Mouse (Mus musculus): ENCODE measurements around the gene Pla2g1b.
A peak's percentile ranks its signal among the peaks of the same experiment; 100 is the strongest.

The Pla2g1b gene

GRCm38 (mm10) chr5:115447108-115447507, 19.0 kb upstream of the Pla2g1b start:
- no peak for DNase-seq

DNA sequence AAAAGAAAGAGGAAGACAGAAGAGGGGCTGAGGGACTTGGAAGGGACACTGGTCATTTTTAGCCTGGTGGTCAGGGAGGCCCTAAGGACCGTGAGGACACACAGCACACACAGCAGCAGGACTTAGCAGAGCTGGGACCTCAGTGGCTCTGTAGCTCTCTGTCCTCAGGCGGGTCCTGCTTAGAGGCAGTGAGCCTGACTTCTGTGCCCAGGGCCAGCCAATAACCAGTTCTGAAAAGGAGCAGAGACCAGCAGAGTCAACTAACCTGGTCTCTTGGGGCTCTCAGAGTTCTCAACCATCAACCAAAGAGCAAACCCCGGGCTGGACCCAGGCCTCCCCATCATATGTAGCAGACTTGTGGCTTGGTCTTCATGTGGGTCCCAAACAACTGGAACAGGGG, 16.8 kb upstream of the Pla2g1b start:
- DNase-seq: no peak

DNA sequence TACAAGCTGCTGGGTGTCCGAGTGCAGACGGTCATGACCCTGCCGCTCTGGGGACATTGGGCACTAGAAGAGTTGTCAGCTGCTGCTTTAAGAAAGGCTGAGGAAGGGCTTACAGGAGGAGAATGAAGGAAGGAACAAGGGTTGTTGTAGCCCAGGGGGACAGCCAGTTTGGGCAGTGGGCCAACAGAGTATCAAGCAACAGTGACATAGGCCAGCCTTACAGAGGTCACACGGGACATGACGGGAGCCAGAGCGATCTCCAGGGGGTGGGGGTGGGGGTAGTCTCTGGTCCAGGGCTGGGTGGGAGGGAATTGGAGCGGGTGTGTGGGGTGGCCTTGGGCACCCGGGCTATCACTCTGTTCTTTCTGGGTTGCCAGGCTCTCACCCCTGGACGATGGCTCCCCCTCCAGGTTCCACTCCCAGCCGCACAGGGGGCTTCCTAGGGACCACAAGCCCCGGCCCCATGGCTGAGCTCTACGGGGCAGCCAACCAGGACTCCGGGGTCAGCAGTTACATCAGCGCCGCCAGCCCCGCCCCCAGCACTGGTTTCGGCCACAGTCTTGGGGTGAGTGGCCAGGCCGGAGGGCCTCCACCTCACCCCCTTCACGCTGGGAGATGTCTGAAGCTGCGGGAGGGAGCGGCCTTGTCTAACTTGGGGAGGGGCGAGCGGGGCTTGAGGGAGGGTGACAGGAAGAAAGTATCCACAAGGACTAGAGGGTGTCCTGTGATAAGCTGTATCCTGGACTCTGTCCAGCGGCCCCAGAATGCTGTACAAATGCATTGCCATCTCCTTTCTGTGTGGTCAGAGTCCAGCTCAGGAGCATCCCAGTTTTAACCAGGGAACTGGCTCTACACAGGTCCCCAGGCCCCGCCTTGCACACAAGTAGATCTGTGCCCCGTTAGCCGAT, 15.4 kb upstream of the Pla2g1b start:
- DNase-seq: no peak

- no peak for DNase-seq
Observed at GRCm38 (mm10) chr5:115454422-115455090, 11.5 kb upstream of the Pla2g1b start.

GRCm38 (mm10) chr5:115455838-115456237, 10.2 kb upstream of the Pla2g1b start:
- no peak for DNase-seq

DNA sequence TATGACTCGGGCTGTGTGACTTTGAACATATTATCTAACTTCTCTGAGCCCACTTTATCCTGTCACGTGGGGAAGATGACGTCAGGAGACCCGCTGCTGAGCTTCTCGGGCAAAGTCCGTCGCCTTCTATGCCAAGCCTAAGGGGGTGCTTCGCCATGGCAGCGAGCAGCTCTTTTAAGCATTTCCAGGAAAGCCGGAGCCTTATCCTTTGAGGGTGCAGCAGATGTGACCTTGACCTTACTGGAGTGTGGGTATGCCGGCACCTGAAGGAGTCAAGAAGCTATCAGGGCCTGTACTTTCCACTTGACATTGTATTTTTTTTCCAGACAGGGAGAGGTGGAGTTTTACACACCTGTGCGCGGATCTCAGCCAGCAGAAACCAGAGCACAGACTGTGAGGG, 7.1 kb upstream of the Pla2g1b start:
- no peak for DNase-seq

DNA sequence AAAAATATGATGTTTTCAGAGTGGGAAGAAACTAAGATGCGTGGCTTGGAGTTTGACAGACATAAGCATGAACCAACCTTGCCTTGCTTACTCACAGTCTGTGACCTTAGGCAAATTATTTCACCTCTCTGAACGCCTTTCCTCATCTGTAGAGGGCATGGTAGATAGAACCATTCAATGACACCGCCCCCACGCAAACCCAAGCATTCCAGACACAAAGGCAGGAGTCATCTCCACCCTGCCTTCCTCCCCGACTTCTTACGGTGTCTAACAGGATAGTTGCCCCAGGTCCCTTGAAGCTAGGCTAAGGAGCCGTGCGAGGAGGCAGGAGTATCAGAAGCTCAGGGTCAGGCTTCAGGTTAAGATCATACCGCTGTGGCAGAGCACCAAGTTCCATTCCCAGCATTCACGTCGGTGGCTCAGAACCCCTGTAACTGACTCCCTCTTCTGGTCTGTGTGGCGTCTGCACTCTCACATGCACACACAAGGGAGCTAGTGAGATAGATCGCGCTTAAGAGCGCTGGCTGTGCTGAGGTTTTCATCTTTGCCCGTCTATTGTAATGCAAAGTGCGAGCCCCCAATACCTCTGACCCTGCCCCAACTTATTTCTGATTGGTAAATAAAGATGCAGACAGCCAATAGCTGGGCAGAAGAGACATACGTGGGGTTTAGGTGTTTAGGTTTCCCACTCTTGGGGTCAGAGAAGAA, 1.5 kb upstream of the Pla2g1b start:
- no peak for DNase-seq

DNA sequence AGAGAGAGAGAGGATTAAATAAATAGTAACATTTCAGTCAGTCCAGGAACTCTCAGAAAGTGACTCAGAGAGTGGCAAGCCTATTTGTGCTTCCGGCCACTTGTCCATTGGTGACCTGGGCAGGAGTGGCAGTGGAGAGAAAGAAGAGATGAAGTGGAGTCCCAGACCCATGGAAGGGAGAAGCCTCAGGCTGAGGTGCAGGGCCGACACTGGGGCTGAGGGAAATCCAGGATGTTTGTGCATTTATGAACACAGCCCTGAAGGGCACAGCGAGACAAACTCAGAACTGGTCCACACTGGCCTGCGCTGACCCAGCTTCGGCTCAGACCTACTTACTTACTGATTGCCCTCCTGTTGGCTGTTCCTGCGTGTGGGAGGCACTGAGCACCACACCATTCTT, 3.7 kb downstream of the Pla2g1b start:
- DNase-seq: no peak

DNA sequence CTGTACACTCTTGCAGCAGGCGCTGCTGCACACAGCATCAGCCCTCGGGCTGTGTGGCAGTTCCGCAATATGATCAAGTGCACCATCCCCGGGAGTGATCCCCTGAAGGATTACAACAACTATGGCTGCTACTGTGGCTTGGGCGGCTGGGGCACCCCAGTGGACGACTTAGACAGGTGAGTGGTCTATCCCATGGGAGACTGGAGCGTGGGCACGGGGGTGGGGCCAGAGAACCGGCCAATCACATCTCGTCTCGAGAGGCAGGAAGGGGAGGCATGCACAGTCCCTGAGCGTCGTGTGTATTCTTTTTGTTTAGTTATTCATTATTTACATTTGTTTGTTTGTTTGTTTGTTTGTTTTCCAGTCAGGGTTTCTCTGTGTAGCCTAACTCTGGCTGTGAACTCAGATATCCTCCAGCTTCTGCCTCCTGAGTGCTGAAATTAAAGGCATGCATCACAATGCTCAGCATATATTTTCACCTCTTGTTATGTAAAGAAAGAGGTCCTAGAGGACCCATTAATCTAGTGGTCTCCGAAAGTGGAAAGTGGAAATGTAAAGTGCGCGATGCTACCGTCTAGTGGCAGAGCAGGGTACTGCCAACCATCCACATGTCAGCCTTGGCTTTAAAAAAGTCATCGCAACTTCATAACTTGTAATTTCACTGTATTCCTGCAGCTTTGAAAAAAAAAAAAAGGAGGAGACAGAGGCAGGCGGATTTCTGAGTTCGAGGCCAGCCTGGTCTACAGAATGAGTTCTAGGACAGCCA, 4.9 kb downstream of the Pla2g1b start:
- DNase-seq: peak; percentile 42 to 68

- DNase-seq: no peak
Observed at GRCm38 (mm10) chr5:115473191-115473590, 7.1 kb downstream of the Pla2g1b start.

- DNase-seq: no peak
Observed at GRCm38 (mm10) chr5:115474174-115474828, 8.2 kb downstream of the Pla2g1b start.

DNA sequence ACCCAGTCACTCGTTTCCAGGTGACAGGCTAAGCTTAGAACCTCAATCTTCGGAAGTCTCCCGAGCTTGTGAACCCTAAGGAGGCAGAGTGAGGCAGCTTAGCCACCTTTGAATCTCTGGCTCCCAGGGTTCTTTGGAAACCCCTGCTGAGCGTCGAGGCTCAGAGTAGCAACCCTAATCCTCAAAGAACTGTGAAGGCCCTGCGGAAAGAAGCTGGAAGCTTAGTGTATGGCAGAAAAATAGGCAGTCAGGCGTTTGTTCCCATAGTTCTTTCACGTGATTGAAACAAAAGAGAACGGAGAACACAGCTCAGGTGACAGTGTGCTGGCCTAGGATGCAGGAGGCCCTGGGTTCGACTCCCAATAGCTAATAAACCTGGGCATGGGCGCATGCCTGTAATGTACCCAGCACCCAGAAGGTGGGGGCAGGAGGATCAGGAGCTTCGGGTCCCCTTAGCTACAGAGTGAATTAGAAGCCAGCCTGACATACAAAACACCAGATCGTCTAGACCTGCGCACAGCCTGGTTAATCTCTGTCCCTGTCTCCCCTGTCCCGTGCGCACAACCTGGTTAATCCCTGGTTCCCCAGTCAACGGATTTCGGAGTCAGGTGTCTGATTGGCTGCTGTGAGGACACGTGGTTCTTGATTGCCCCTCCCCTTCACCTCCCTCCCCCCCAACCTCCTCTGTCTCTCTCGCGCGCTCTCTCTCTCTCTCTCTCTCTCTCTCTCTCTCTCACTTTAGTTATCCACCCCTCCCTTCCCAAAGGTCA, 9.5 kb downstream of the Pla2g1b start:
- peak; percentile 55 to 57 for DNase-seq

- no peak for DNase-seq
Observed at GRCm38 (mm10) chr5:115476107-115476727, 10.2 kb downstream of the Pla2g1b start.

DNA sequence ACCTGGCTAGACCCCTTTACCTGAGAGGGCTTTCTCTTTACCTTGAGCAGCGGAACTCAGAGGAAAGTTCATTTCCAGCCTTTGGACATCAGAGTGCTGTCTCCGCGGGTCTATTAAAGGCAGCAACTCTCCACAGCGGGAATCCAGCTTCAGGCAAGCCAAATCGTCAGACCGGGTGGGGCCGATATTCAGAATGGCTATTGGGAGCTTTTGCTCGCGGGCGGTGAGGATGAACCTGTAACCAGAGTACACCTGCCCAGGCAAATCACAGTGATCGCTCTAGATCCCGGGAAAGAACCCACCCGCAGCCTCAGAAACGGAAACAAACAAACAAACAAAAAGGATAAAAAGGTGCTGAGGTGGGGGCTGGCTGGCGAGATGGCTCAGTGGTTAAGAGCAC, 13.5 kb downstream of the Pla2g1b start:
- DNase-seq: no peak

DNA sequence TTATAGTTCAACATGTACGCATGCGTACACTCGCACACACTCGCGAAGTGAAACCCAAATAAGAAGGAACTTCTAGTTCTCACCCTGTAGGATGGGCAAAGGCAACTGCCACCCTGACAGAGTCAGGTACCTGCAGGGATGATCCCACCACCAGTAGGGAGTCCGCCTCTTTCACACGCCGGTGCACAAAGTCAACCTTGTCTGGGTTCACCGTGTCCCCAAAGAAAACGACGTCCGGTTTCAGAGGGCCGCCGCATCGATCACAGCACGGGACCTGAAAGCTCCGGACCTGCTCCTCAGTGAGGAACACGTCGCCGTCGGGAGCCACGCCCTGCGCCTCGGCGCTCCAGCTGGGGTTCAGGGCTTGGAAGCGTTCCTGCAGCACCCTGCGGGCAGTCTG, 14.0 kb downstream of the Pla2g1b start:
- no peak for DNase-seq

- DNase-seq: peak in 1 of 2 experiments; percentile 45
Observed at GRCm38 (mm10) chr5:115482390-115483265, 16.6 kb downstream of the Pla2g1b start.

DNA sequence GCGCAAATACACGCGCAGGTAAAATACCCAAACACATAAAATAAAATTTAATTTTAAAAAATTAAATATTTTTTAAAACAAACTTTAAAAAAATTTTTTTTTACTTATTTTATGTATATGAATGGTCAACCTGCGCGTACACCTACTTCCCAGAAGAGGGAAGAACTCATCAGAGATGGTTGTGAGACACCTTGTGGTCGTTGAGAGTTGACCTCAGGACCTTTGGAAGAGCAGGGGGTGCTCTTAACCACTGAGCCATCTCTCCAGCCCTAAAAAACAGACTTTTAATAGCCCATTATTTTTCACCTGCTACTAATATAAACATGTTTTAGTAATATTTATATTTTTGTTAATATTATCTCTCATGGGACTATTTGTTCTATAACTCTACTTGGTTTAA, 17.3 kb downstream of the Pla2g1b start:
- DNase-seq: no peak

GRCm38 (mm10) chr5:115483947-115484920, 18.2 kb downstream of the Pla2g1b start, which contains the start of gene Sirt4:
Gene Sirt4, minus strand, starts transcription at chr5:115484725.
- DNase-seq: peak; percentile 83 to 90

DNA sequence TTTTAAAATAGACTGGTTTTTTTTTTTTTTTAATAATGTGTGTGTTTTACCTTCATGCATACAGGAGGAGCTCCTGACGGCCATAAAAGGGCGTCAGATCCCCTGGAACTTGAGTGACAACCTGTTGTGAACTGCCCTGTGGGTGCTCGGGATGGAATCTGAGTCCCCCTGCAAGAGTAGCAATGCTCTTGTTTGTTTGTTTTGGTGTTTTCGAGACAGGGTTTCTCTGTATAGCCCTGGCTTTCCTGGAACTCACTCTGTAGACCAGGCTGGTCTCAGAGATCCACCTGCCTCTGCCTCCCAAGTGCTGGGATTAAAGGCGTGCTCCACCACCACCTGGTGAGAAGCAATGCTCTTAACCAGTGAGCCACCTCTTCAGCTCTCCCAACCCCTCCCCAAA, 18.9 kb downstream of the Pla2g1b start:
- DNase-seq: no peak
